ENCODE assay signal across 17 mouse cellular contexts in genomic region chr1:171782287-171782915, GRCm38 (mm10). TPM values are rescaled to one million over a fixed set of nuclear protein-coding genes. Genes with fewer than 3 reads are reported as not detected.
DNase-seq lines count a peak whose midpoint lies in the region; ATAC-seq and TF ChIP-seq lines count a peak whose summit lies in the region.
"Had no signal": no experiment of that assay in that cellular context is flagged by ENCODE, and none has a peak within 500 bp of the region (broad histone marks: within the 10 kb centered on the region; RNA-seq: fewer than 3 reads in every experiment).

No protein-coding gene starts in this region.

- H3K4me3 ChIP-seq in MEL (ENCODE audit: control insufficient read depth in 1 of 2, insufficient read depth in 1 of 2, low read depth in 2 of 2, low read length in 2 of 2): no peak overlapping the region
- no peak overlapping the region for H3K4me3 ChIP-seq in thymus, adult 2 months (ENCODE audit: control insufficient read depth, insufficient read depth, low read length)
- no peak overlapping the region for H3K4me3 ChIP-seq in stomach, postnatal 0 days (ENCODE audit: low read depth, low read length)
- H3K4me3 ChIP-seq: embryonic facial prominence, embryonic 12.5 days; heart, embryonic 10.5 days; layer of hippocampus, adult 2 months; midbrain, embryonic 12.5 days had no signal

- 26% methylated on average over 5 of the region's 5 CpGs for WGBS in thymus, adult 2 months
- 73% methylated on average over 5 of the region's 5 CpGs for WGBS in stomach, postnatal 0 days

- peak; percentile 83 for DNase-seq in CD4-positive helper T cell, adult 2 months (ENCODE audit: low read depth, low spot score)
- DNase-seq in MEL (ENCODE audit: low read depth, low spot score) (no peak), liver (peak; percentile 16)
- DNase-seq in thymus, adult 2 months: peak; percentile 77
- no peak for DNase-seq in cerebellum, adult 9-11 months
- DNase-seq in stomach, postnatal 0 days (ENCODE audit: low spot score): no peak
- DNase-seq in lung, postnatal 25 days (ENCODE audit: low spot score): no peak
- DNase-seq: B cell, adult 2 months; cerebellum, adult 18-20 months; gastrocnemius, postnatal 14 days; heart, postnatal 36 days; lung, postnatal 36 days had no signal

- no peak for ATAC-seq in stomach, postnatal 0 days (ENCODE audit: low FRiP score, low TSS enrichment)

- H3K4me1 ChIP-seq in MEL (ENCODE audit: control insufficient read depth in 1 of 2, insufficient read depth in 2 of 2, low read length in 2 of 2): peaks cover 0 to 14% of the 10 kb centered on the region in 2 experiments; a peak in 3 of 4 replicates
- H3K4me1 ChIP-seq in thymus, adult 2 months (replicated peaks; ENCODE audit: control insufficient read depth, insufficient read depth, low read length): peaks cover 25% of the 10 kb centered on the region
- H3K4me1 ChIP-seq in stomach, postnatal 0 days (replicated peaks; ENCODE audit: control insufficient read depth, insufficient read depth): no peaks in the 10 kb centered on the region
- H3K4me1 ChIP-seq: embryonic facial prominence, embryonic 12.5 days; heart, embryonic 10.5 days; midbrain, embryonic 12.5 days had no signal

- H3K79me2 ChIP-seq in MEL (ENCODE audit: control insufficient read depth, insufficient read depth, low read length, poor library complexity): no peaks in the 10 kb centered on the region

- TF ChIP-seq CTCF in MEL (IDR thresholded peaks at IDR 0.05 in 2 of 3, conservative IDR thresholded peaks at IDR 0.05 in 1 of 3; ENCODE audit: control insufficient read depth in 1 of 3, insufficient read depth in 1 of 3, low read depth in 2 of 3, low read length in 3 of 3, poor library complexity in 1 of 3, severe bottlenecking in 1 of 3): no peak
- TF ChIP-seq CTCF in thymus, adult 2 months (IDR thresholded peaks at IDR 0.05; ENCODE audit: borderline replicate concordance, control insufficient read depth, extremely low read depth, insufficient read depth, low read length, poor library complexity): no peak
- no peak for TF ChIP-seq CTCF in stomach, postnatal 0 days (IDR thresholded peaks at IDR 0.05; ENCODE audit: low read depth)

- no peak overlapping the region for H3K27ac ChIP-seq in MEL (ENCODE audit: control insufficient read depth, low read depth, low read length)
- H3K27ac ChIP-seq in thymus, adult 2 months (ENCODE audit: control insufficient read depth, insufficient read depth, low read length): peak overlapping the region; percentile 75
- H3K27ac ChIP-seq in stomach, postnatal 0 days (replicated peaks): no peak overlapping the region
- H3K27ac ChIP-seq: embryonic facial prominence, embryonic 12.5 days; heart, embryonic 10.5 days; layer of hippocampus, adult 2 months; midbrain, embryonic 12.5 days had no signal

- H3K9me3 ChIP-seq in MEL (replicated peaks; ENCODE audit: insufficient read depth, low read length): no peaks in the 10 kb centered on the region
- no peaks in the 10 kb centered on the region for H3K9me3 ChIP-seq in stomach, postnatal 0 days (ENCODE audit: control insufficient read depth, low read length)
- H3K9me3 ChIP-seq: embryonic facial prominence, embryonic 12.5 days; heart, embryonic 10.5 days; midbrain, embryonic 12.5 days had no signal

- TF ChIP-seq RAD21 in MEL (IDR thresholded peaks at IDR 0.05; ENCODE audit: low read depth, low read length): no peak

- H3K27me3 ChIP-seq in MEL (ENCODE audit: control insufficient read depth in 1 of 2, insufficient read depth in 2 of 2, low read length in 2 of 2): no peaks in the 10 kb centered on the region
- no peaks in the 10 kb centered on the region for H3K27me3 ChIP-seq in thymus, adult 2 months (ENCODE audit: control insufficient read depth, insufficient read depth, low read length)
- no peaks in the 10 kb centered on the region for H3K27me3 ChIP-seq in stomach, postnatal 0 days (ENCODE audit: control insufficient read depth, insufficient read depth, low read length)
- H3K27me3 ChIP-seq: embryonic facial prominence, embryonic 12.5 days; midbrain, embryonic 12.5 days had no signal

- H3K4me2 ChIP-seq in stomach, postnatal 0 days (replicated peaks; ENCODE audit: low read depth): no peak overlapping the region
- H3K4me2 ChIP-seq: embryonic facial prominence, embryonic 12.5 days; midbrain, embryonic 12.5 days had no signal

- TF ChIP-seq POLR2A in MEL (IDR thresholded peaks at IDR 0.05; ENCODE audit: control insufficient read depth in 1 of 2, insufficient read depth in 1 of 2, low read depth in 1 of 2, low read length in 2 of 2, poor library complexity in 1 of 2): no peak
- no peak for TF ChIP-seq POLR2A in thymus, adult 2 months (IDR thresholded peaks at IDR 0.05; ENCODE audit: control insufficient read depth, extremely low read depth, insufficient read depth, low read length, poor library complexity)

- TF ChIP-seq EP300 in MEL (IDR thresholded peaks at IDR 0.05; ENCODE audit: low read depth in 1 of 2, low read length in 2 of 2): peak in 1 of 2 experiments; percentile 43; a peak in 1 of 4 replicates
- no peak for TF ChIP-seq EP300 in stomach, postnatal 0 days (optimal IDR thresholded peaks at IDR 0.05)

- peaks cover 0 to 11% of the 10 kb centered on the region in 2 experiments; a peak in 2 of 4 replicates for H3K36me3 ChIP-seq in MEL (ENCODE audit: control insufficient read depth in 1 of 2, insufficient read depth in 2 of 2, low read length in 2 of 2)
- peaks cover 47% of the 10 kb centered on the region for H3K36me3 ChIP-seq in thymus, adult 2 months (ENCODE audit: control insufficient read depth, insufficient read depth, low read length)
- H3K36me3 ChIP-seq in stomach, postnatal 0 days (ENCODE audit: control insufficient read depth, insufficient read depth, low read length): no peaks in the 10 kb centered on the region
- H3K36me3 ChIP-seq: embryonic facial prominence, embryonic 12.5 days; heart, embryonic 10.5 days; midbrain, embryonic 12.5 days had no signal

- no peak overlapping the region for H3K9ac ChIP-seq in MEL (ENCODE audit: control insufficient read depth, low read depth, low read length, poor library complexity, severe bottlenecking)
- no peak overlapping the region for H3K9ac ChIP-seq in stomach, postnatal 0 days (ENCODE audit: low read length)
- H3K9ac ChIP-seq: embryonic facial prominence, embryonic 12.5 days; midbrain, embryonic 12.5 days had no signal

TF ChIP-seq in MEL, 35 proteins besides CTCF, POLR2A, EP300 and RAD21:
- TF ChIP-seq TAL1 (IDR thresholded peaks at IDR 0.05; ENCODE audit: low read length) (peak; percentile 75), ZMIZ1 (IDR thresholded peaks at IDR 0.05; ENCODE audit: low read depth, low read length) (no peak), NELFE (IDR thresholded peaks at IDR 0.05; ENCODE audit: low read depth, low read length) (no peak), MAFK (IDR thresholded peaks at IDR 0.05; ENCODE audit: borderline replicate concordance, low read depth, low read length) (no peak), MXI1 (IDR thresholded peaks at IDR 0.05; ENCODE audit: low read depth, low read length) (no peak), KAT2A (conservative IDR thresholded peaks at IDR 0.05; ENCODE audit: low read depth, low read length) (no peak)

RNA-seq across cellular contexts. Expression of gene Slamf1, which starts 15.5 kb away (rescaled TPM):
- total RNA-seq in MEL (2012; rRNA removed): 0.72 and 0.73 TPM in 2 replicates
- 1 to 10 TPM in 1 of 2 experiments, not detected in 1; 1.3 TPM for polyA plus RNA-seq in MEL (2012; ENCODE audit: insufficient read depth in 1 of 2, insufficient read length in 2 of 2, low read depth in 1 of 2, low replicate concordance in 2 of 2, missing spikeins in 1 of 2)
- polyA plus RNA-seq in thymus, adult 2 months (2012; rRNA removed): 20.4 and 20.5 TPM in 2 replicates
- 0.05 and 0.06 TPM in 2 replicates for polyA plus RNA-seq in stomach, postnatal 0 days (2015; fragmentation: Nextera tagmentation; extraction: Ambion mirVana)
- total RNA-seq: gastrocnemius, postnatal 14 days had no signal
- polyA plus RNA-seq: liver, adult 2 months had no signal

RNA-seq across cellular contexts. Expression of gene Cd84, which starts 57.1 kb away (rescaled TPM):
- total RNA-seq in MEL (2012; rRNA removed): 6.8 and 7.7 TPM in 2 replicates
- 10 to 100 TPM in 1 of 2 experiments, not detected in 1; 10.4 TPM for polyA plus RNA-seq in MEL (2012; ENCODE audit: insufficient read depth in 1 of 2, insufficient read length in 2 of 2, low read depth in 1 of 2, low replicate concordance in 2 of 2, missing spikeins in 1 of 2)
- polyA plus RNA-seq in thymus, adult 2 months (2012; rRNA removed): 22.3 and 27.8 TPM in 2 replicates
- polyA plus RNA-seq in stomach, postnatal 0 days (2015; fragmentation: Nextera tagmentation; extraction: Ambion mirVana): 1.5 and 1.8 TPM in 2 replicates

Comparison
In these comparisons a context has a peak if more than half of its experiments do, and no peak if none do; other contexts are left out.
1. DNase-seq: peak in CD4-positive helper T cell, adult 2 months (single experiment), liver (single experiment) and thymus, adult 2 months (single experiment); none in MEL (single experiment), cerebellum, adult 9-11 months (single experiment), stomach, postnatal 0 days (single experiment) and lung, postnatal 25 days (single experiment).